Mouse (Mus musculus) midbrain, embryonic 12.5 days (tissue): ENCODE measurements around the gene Vmn2r58. TPM values are rescaled to one million over a fixed set of nuclear protein-coding genes. Genes with fewer than 3 reads are reported as not detected.
"Not testable (repeated sequence)": the region's sequence is repeated elsewhere in the genome, so short reads cannot be mapped to it uniquely, and the experiment has no call there.

Experiments used
- ATAC-seq: fragments of 200-750 bp; cut with Nextera tagmentation; 2 replicates; pipeline ENCODE4 v1.8.0; 2017; ENCODE audit warnings: low read depth, moderate TSS enrichment, moderate library complexity; ENCODE audit not compliant: low FRiP score
- H3K27ac ChIP-seq: fragments of 300-500 bp; sonication (generic); replicated peaks from 2 replicates; pipeline ENCODE4 v1.5.1; 2016; ENCODE audit warnings: mild to moderate bottlenecking
- H3K27me3 ChIP-seq: fragments of 300-500 bp; sonication (generic); 2 replicates; pipeline ENCODE4 v1.6.1; 2016; ENCODE audit warnings: mild to moderate bottlenecking
- H3K36me3 ChIP-seq: fragments of 300-500 bp; sonication (generic); 2 replicates; pipeline ENCODE4 v1.6.1; 2016
- H3K4me1 ChIP-seq: fragments of 300-500 bp; sonication (generic); 2 replicates; pipeline ENCODE4 v1.6.1; 2016
- H3K4me2 ChIP-seq: fragments of 300-500 bp; sonication (generic); replicated peaks from 2 replicates; pipeline ENCODE4 v1.6.1; 2016; ENCODE audit warnings: mild to moderate bottlenecking, moderate library complexity
- H3K4me3 ChIP-seq: fragments of 300-500 bp; sonication (generic); 2 replicates; pipeline ENCODE4 v1.5.1; 2016; ENCODE audit warnings: mild to moderate bottlenecking
- H3K9ac ChIP-seq: fragments of 300-500 bp; sonication (generic); replicated peaks from 2 replicates; pipeline ENCODE4 v1.6.1; 2016; ENCODE audit warnings: mild to moderate bottlenecking, moderate library complexity
- H3K9me3 ChIP-seq: fragments of 300-500 bp; sonication (generic); 2 replicates; pipeline ENCODE4 v1.6.1; 2016; ENCODE audit warnings: mild to moderate bottlenecking
- WGBS: fragments of 180-500 bp; shearing (Covaris S2); methylation state at CpG from one replicate; pipeline ENCODE4 v1.1.7; 2016; 5-methylcytosine and 5-hydroxymethylcytosine counted together
- polyA plus RNA-seq: library from polyadenylated mRNA; unstranded; fragments of >200 nt; fragmentation: Nextera tagmentation; extraction: Ambion mirVana; gene quantifications from 2 replicates; pipeline ENCODE4 v1.2.1, GENCODE M21; 2016

Gene Vmn2r58
- polyA plus RNA-seq, result not detected in 2 replicates

DNA sequence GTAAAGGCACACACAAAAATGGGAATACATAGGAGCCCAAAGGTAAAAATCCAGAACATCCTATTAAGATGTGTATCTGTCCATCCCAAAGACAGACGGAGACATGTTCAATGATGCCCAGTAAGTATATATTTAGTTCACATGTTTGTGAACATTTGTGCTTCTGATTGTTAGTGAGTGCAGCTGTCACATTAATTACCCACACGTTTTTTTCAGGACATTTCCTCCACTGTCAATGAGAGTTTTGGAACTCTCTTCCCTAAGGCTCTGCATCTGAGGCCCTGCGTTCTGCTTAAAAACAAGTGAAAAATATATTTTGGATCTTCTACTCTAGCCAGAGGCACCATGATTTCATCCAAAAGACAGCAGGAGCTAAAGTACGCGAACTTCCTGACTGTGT lies at the start of gene Vmn2r58:
Gene Vmn2r58 (minus strand): TSS at position 101 of the 400 bp plus-strand sequence.
- peaks cover 18% of the 10 kb centered on the region for H3K9me3 ChIP-seq
- not testable (repeated sequence) for H3K4me2 ChIP-seq, H3K27me3 ChIP-seq, H3K4me1 ChIP-seq, H3K4me3 ChIP-seq, H3K36me3 ChIP-seq, H3K9ac ChIP-seq, ATAC-seq, H3K27ac ChIP-seq
- 74% methylated on average over 5 of the region's 5 CpGs for WGBS

Other genes with a start within 250 kb of the Vmn2r58 start
- 17.3 and 18.5 TPM in 2 replicates for gene Zfp788, start 239.5 kb downstream of the Vmn2r58 start, polyA plus RNA-seq
- gene Vmn2r59, start 186.3 kb upstream of the Vmn2r58 start, polyA plus RNA-seq, result not detected in 2 replicates
- not detected in 2 replicates for gene Vmn2r60, start 235.1 kb upstream of the Vmn2r58 start, polyA plus RNA-seq